Mouse (Mus musculus): ENCODE results near the gene Bglap3. TPM values are rescaled to one million over a fixed set of nuclear protein-coding genes. Genes with fewer than 3 reads are reported as not detected.
"Not testable (repeated sequence)": the region's sequence is repeated elsewhere in the genome, so short reads cannot be mapped to it uniquely, and the experiment has no call there.

Gene Bglap3
- total RNA-seq, 1 experiment from 2014 or later: not detected

DNA sequence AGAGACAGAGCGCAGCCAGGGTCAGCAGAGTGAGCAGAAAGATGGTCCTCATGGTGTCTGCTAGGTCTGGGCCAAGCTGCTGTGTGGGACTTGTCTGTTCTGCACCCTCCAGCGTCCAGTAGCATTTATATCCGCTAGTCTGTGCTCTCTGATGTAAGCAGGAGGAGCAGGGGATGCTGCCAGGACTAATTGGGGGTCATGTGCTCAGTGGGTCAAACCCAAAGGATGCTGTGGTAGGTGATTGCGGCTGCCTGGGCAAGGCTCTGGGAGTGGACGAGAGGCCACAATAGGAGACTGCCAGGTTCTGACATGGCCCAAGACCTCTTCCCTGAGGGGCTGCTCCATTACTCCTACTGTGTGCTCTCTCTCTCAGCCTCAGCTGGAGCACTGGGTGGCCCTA is 11.8 kb upstream of the Bglap3 start, which contains the start of gene Bglap:
Bglap (minus strand) TSS at position 101 of the 400 bp plus-strand sequence.
- ATAC-seq (replicated peaks in 1 of 2; ENCODE audit: insufficient read depth in 1 of 2, low FRiP score in 2 of 2, low TSS enrichment in 1 of 2, low read depth in 1 of 2, poor library complexity in 2 of 2, severe bottlenecking in 2 of 2): no peak

DNA sequence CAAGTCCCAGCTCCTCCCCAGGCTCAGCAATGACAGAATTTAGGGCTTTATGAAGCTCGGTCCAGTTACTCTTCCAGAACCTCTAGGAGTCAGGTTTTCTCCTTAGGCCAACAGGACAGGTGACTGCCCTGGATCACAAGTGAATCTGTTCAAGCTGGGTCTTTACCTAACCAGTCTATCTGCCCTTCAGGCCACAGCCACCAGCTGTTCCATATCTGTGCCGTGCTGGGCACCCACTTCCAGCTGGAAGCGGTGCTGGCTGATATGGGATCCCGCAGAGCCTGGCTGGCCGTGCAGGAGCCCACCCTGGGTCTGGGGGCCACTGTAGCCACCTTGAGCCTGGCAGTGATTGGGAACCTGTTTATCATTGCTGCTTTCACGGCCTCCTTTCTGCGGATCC is 9.8 kb upstream of the Bglap3 start:
- not testable (repeated sequence) for ATAC-seq (replicated peaks in 1 of 2; ENCODE audit: insufficient read depth in 1 of 2, low FRiP score in 2 of 2, low TSS enrichment in 1 of 2, low read depth in 1 of 2, poor library complexity in 2 of 2, severe bottlenecking in 2 of 2)

DNA sequence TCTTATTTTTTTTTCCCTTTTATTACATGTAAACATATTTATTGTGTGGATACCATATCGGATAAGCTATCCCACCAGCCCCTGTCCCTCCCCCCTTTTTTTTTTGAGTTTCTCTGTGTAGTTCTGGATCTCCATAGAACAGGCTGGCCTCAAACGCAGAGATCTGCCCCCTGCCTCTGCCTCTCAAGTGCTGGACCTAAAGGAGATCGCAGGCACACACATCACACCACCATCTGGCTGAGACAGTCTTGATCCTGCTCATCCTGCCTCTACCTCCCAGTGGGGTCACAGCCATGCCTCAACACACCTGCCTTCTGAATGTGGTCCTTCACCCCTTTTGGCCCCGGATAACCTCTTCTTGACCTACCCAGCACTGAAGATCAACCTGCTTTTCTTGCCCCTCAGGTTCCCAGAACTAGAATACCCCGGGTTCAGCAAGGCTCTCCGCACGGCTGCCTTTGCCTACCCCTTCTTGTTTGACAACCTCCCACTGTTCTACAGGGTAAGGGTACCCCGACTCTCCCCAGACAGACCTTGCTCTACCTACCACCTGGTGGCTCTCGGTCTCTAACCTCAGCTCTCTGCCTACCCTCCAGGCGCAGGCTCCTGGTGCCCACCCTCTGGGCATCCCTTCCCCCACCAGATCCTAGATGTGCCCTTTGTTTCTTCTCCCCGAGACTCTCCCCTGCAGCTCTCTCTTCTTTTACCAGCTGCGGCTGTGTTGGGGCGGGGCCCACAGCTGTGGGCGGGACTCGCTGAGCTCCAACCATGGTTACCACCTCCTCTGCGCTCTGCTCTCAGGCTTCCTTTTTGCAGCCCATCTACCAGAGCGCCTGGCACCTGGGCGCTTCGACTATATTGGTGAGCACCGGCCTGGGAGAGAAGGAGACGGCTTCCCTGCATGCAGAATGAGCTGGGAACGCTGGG is 9.1 kb upstream of the Bglap3 start:
- ATAC-seq (replicated peaks in 1 of 2; ENCODE audit: insufficient read depth in 1 of 2, low FRiP score in 2 of 2, low TSS enrichment in 1 of 2, low read depth in 1 of 2, poor library complexity in 2 of 2, severe bottlenecking in 2 of 2): peak; percentile 88 to 94

DNA sequence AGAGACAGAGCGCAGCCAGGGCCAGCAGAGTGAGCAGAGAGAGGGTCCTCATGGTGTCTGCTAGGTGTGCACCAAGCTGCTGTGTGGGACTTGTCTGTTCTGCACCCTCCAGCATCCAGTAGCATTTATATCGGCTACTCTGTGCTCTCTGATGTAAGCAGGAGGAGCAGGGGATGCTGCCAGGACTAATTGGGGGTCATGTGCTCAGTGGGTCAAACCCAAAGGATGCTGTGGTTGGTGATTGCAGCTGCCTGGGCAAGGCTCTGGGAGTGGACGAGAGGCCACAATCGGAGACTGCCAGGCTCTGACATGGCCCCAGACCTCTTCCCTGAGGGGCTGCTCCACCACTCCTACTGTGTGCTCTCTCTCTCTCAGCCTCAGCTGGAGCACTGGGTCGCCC is 6.1 kb upstream of the Bglap3 start, which contains the start of gene Bglap2:
Bglap2 (minus strand) TSS at position 101 of the 400 bp plus-strand sequence.
- not testable (repeated sequence) for ATAC-seq (replicated peaks in 1 of 2; ENCODE audit: insufficient read depth in 1 of 2, low FRiP score in 2 of 2, low TSS enrichment in 1 of 2, low read depth in 1 of 2, poor library complexity in 2 of 2, severe bottlenecking in 2 of 2)

DNA sequence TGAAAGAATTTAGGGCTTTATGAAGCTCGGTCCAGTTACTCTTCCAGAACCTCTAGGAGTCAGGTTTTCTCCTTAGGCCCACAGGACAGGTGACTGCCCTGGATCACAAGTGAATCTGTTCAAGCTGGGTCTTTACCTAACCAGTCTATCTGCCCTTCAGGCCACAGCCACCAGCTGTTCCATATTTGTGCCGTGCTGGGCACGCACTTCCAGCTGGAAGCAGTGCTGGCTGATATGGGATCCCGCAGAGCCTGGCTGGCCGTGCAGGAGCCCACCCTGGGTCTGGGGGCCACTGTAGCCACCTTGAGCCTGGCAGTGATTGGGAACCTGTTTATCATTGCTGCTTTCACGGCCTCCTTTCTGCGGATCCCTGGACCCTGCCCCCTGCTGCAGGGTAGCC is 4.1 kb upstream of the Bglap3 start:
- not testable (repeated sequence) for ATAC-seq (replicated peaks in 1 of 2; ENCODE audit: insufficient read depth in 1 of 2, low FRiP score in 2 of 2, low TSS enrichment in 1 of 2, low read depth in 1 of 2, poor library complexity in 2 of 2, severe bottlenecking in 2 of 2)

DNA sequence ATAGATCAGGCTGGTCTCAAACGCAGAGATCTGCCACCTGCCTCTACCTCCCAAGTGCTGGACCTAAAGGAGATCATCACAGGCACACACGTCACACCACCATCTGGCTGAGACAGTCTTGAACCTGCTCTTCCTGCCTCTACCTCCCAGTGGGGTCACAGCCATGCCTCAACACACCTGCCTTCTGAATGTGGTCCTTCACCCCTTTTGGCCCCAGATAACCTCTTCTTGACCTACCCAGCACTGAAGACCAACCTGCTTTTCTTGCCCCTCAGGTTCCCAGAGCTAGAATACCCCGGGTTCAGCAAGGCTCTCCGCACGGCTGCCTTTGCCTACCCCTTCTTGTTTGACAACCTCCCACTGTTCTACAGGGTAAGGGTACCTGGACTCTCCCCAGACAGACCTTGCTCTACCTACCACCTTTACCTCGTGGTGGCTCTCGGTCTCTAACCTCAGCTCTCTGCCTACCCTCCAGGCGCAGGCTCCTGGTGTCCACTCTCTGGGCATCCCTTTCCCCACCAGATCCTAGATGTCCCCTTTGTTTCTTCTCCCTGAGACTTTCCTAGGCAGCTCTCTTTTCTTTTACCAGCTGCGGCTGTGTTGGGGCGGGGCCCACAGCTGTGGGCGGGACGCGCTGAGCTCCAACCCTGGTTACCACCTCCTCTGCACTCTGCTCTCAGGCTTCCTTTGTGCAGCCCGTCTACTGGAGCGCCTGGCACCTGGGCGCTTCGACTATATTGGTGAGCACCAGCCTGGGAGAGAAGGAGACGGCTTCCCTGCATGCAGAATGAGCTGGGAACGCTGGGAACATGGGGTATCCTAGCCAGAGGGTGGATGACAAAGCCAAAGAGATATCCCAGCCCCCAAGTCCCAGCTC is 3.4 kb upstream of the Bglap3 start:
- peak; percentile 76 to 88 for ATAC-seq (replicated peaks in 1 of 2; ENCODE audit: insufficient read depth in 1 of 2, low FRiP score in 2 of 2, low TSS enrichment in 1 of 2, low read depth in 1 of 2, poor library complexity in 2 of 2, severe bottlenecking in 2 of 2)

DNA sequence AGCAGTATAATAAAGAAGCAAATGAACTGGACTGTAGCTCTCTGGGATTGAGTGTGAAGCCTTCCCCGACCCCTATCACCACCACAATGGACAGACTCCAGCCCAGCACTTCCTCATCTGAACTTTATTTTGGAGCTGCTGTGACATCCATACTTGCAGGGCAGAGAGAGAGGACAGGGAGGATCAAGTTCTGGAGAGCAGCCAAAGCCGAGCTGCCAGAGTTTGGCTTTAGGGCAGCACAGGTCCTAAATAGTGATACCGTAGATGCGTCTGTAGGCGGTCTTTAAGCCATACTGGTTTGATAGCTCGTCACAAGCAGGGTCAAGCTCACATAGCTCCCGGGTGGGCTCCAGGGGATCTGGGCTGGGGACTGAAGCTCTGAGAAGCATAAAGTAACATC is 4.0 kb downstream of the Bglap3 start:
- not testable (repeated sequence) for ATAC-seq (replicated peaks in 1 of 2; ENCODE audit: insufficient read depth in 1 of 2, low FRiP score in 2 of 2, low TSS enrichment in 1 of 2, low read depth in 1 of 2, poor library complexity in 2 of 2, severe bottlenecking in 2 of 2)

DNA sequence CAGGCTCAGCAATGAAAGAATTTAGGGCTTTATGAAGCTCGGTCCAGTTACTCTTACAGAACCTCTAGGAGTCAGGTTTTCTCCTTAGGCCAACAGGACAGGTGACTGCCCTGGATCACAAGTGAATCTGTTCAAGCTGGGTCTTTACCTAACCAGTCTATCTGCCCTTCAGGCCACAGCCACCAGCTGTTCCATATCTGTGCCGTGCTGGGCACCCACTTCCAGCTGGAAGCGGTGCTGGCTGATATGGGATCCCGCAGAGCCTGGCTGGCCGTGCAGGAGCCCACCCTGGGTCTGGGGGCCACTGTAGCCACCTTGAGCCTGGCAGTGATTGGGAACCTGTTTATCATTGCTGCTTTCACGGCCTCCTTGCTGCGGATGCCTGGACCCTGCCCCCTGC is 5.0 kb downstream of the Bglap3 start:
- 0 out of 4 replicates have a peak, but pooled peaks of 1 of the 2 experiments have one; percentile 3 for ATAC-seq (replicated peaks in 1 of 2; ENCODE audit: insufficient read depth in 1 of 2, low FRiP score in 2 of 2, low TSS enrichment in 1 of 2, low read depth in 1 of 2, poor library complexity in 2 of 2, severe bottlenecking in 2 of 2)

DNA sequence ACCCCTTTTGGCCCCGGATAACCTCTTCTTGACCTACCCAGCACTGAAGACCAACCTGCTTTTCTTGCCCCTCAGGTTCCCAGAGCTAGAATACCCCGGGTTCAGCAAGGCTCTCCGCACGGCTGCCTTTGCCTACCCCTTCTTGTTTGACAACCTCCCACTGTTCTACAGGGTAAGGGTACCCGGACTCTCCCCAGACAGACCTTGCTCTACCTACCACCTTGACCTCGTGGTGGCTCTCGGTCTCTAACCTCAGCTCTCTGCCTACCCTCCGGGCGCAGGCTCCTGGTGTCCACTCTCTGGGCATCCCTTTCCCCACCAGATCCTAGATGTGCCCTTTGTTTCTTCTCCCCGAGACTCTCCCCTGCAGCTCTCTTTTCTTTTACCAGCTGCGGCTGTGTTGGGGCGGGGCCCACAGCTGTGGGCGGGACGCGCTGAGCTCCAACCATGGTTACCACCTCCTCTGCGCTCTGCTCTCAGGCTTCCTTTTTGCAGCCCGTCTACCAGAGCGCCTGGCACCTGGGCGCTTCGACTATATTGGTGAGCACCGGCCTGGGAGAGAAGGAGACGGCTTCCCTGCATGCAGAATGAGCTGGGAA is 5.6 kb downstream of the Bglap3 start:
- ATAC-seq (replicated peaks in 1 of 2; ENCODE audit: insufficient read depth in 1 of 2, low FRiP score in 2 of 2, low TSS enrichment in 1 of 2, low read depth in 1 of 2, poor library complexity in 2 of 2, severe bottlenecking in 2 of 2): peak; percentile 90 to 93

DNA sequence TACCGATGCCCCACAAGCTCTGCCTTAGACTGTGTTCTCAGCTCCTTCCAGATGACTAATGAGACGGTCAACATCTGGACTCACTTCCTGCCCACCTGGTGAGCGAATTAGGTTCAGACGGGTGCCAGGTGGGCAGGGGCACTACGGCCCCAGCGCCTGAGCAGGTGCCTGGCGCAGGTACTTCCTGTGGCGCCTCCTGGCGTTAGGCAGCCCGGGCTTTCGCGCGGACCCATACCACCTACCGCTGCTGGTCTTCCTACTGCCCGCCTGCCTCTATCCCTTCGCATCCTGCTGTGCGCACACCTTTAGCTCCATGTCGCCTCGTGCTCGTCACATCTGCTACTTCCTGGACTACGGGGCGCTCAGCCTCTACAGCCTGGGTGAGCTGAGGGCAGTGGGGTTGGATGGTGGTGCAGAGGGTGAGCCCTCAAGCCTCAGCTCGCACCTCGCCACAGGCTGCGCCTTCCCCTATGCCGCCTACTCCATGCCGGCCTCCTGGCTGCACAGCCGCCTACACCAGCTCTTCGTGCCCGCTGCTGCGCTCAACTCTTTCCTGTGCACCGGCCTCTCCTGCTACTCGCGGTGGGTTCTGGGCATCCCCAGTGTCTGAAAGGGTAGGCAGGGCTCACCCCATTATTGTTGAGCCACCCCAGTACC is 6.7 kb downstream of the Bglap3 start:
- no peak for ATAC-seq (replicated peaks in 1 of 2; ENCODE audit: insufficient read depth in 1 of 2, low FRiP score in 2 of 2, low TSS enrichment in 1 of 2, low read depth in 1 of 2, poor library complexity in 2 of 2, severe bottlenecking in 2 of 2)

DNA sequence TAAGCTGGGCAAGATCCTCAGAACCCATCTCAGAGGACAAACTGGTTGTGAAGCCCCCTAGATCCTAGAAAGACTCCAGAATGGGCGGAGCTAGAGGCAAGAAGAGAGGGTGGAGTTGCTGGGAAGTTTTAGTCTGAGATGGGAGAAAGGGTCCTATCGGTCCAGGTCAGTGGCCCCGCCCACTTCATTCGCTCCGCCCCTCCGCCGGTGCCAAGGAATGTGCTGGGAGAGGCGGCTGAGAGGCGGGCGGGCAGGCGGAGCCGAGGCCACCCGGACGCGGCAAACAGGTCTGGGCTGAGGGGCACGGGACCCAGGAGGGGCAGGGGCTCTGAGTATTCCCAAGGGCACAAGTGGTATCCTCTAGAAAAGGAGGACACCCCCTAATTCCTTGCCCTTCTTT is 8.2 kb downstream of the Bglap3 start, which contains the start of gene Paqr6:
Paqr6 (plus strand) TSS at position 248 of the 400 bp plus-strand sequence.
- no peak for ATAC-seq (replicated peaks in 1 of 2; ENCODE audit: insufficient read depth in 1 of 2, low FRiP score in 2 of 2, low TSS enrichment in 1 of 2, low read depth in 1 of 2, poor library complexity in 2 of 2, severe bottlenecking in 2 of 2)

DNA sequence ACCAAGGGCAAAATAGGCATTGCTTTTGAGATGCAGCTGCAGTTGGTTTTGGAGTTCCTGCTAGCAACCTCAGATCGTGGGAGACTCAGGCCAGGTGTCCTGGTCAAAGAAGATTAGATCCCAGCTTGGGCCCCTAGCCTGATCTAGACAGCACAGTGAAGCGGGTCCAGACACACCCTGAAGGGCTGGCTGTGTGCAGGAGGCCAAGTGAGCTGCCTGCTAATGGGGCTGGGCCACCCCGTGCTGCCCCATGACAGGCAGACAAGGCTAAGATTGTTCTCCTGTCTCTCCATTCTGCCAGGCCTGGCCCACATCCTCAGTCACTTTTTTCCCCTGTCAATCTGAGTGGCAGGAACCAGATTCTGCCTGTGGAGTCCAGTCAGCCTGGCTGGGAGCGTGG is 8.8 kb downstream of the Bglap3 start:
- no peak for ATAC-seq (replicated peaks in 1 of 2; ENCODE audit: insufficient read depth in 1 of 2, low FRiP score in 2 of 2, low TSS enrichment in 1 of 2, low read depth in 1 of 2, poor library complexity in 2 of 2, severe bottlenecking in 2 of 2)

DNA sequence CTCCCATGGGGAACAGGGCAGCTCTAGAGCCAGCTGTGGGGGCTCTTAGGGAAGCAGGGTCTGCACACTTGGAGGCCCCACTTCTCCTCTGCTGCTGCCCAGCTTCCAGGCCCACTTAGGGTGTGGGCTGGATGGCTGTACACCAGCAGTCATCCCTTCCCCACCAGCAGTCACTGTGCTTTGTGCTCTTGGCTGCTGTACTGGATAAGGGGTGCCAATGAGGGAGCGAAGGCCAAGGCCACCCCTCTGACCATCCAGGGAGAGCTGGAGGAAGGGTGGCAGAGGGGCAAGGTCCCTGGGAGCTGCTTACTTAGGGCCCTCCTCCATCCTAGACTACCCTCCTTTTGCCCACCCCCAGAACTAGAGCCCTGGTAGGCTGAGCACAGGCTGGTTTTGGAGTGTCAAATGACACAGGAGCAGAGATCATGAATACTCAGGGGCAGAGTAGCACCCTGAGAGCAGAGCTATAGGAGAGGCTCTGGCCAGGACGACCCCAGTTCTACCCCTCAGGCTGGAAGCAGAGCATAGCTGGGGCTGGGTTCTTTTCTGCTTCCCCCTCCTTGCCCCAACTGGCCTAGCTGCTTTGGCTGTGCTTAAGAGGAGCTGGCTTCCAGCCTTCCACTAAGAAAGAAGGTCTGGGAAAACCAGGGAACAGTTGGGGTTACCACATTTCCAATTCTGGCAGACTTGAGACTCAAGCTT is 10.8 kb downstream of the Bglap3 start:
- no peak for ATAC-seq (replicated peaks in 1 of 2; ENCODE audit: insufficient read depth in 1 of 2, low FRiP score in 2 of 2, low TSS enrichment in 1 of 2, low read depth in 1 of 2, poor library complexity in 2 of 2, severe bottlenecking in 2 of 2)

DNA sequence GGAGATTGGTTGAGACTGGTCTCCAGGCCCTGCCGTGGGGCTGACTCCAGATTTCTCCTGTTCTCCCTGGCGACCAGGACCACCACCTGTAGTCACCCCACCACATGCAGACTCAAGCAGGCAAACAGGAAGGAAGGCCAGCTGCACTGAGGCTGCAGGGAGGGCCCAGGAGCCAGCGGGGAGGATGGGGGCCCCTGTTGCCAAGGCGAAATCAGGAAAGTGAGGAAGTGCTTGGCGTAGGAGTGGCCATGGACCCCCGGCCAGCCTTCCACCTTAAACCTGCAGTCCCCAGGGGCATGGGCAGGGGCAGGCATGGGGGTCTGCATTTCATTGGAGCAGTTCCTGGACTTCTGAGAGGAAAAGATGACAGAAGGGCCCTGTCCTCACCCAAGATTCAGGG is 11.4 kb downstream of the Bglap3 start:
- ATAC-seq (replicated peaks in 1 of 2; ENCODE audit: insufficient read depth in 1 of 2, low FRiP score in 2 of 2, low TSS enrichment in 1 of 2, low read depth in 1 of 2, poor library complexity in 2 of 2, severe bottlenecking in 2 of 2): peak; percentile 4 to 19; a peak in 1 of 4 replicates

DNA sequence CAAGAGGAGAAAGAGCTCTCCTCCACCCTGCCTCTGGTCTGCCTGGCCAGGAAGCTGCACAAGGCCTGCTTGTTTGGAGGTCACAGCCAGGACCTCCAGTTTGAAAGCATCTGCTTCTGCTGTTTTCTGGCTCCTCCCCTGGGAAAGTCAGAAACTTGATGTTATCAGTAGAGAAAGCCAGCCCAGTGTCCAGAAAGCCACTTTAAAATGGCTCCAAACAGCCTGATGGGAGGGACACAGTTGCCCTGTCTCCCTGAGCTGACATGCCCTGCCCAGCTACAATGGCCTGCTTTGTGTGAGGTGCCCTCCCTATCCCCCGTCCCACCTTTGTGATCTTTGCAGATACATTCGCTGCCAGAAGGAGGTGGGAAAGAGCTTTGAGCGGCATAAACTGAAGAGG is 12.6 kb downstream of the Bglap3 start:
- no peak for ATAC-seq (replicated peaks in 1 of 2; ENCODE audit: insufficient read depth in 1 of 2, low FRiP score in 2 of 2, low TSS enrichment in 1 of 2, low read depth in 1 of 2, poor library complexity in 2 of 2, severe bottlenecking in 2 of 2)

DNA sequence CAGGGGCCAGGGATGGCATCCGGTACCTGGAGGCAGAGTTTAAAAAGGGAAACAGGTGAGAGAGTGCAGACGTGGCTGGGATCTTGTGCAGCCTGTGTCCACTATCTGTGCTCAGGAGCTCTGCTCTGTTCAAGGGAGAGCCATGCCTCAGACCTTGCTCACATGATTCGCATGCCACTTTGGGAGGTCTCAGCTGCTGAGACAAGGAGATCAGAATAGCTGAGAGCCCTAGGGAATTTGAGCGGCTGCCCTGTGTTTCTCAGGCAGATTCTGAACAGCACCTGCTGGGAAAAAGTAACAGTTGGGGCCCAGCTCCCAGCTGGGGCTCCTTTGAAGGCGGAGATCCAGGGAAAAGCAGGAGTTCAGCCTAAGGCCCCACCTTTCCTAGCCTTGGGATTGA is 13.0 kb downstream of the Bglap3 start:
- no peak for ATAC-seq (replicated peaks in 1 of 2; ENCODE audit: insufficient read depth in 1 of 2, low FRiP score in 2 of 2, low TSS enrichment in 1 of 2, low read depth in 1 of 2, poor library complexity in 2 of 2, severe bottlenecking in 2 of 2)
